Mouse (Mus musculus) heart, adult 8-10 months (tissue): ENCODE results near the gene Ccdc162. TPM values are rescaled to one million over a fixed set of nuclear protein-coding genes. Genes with fewer than 3 reads are reported as not detected.

Source experiments
- DNase-seq: peaks from one replicate; pipeline ENCODE4 v3.0.0; 2022; ENCODE audit warnings: low spot score
- total RNA-seq, 4 experiments: library from RNA; stranded (reverse); gene quantifications; 2 replicates each; pipeline ENCODE4 v1.2.4; 2022

Ccdc162 gene
- total RNA-seq = under 1 TPM in 1 of 4 experiments, not detected in 3; 0.20 TPM

DNA sequence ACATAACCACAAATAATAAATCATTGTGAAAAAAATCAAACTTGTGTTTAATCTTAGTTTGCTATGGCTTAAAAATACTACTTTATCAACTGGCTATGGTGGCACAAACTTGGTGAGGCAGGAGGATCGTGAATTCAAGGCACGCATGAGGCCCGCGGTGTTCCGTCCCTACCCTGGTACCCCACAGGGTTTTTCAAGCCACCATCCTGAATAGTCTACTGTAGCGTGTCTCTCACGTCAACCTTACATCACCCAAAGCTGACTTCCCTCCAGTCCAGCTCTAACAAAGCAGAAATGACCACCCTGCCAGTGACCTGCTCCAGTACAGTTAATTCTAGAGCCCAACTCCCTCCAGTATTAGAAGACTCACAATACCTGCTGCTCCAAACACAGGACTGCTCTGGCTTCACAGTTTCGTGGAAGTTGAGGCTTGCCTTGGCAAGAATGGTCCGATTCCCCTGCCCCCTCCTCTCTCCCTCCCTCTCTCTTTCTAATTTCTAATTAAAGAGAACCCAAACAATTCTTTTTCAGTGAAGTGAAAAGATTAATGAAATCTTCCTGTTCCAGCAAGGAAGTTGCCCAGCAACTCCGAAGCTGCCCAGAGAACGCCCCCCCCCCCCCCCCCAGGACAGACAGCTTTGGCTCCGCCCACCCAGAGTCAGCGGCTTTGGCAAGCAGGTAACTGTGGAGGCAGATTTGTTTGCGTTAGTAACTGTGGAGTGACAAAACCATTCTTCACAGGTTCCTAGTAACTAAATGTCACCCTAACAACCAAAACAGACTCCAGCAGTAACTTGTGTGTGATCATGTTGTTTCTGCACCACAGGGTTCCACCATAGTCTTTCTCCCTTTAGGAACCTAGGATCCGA, at the start of gene Ccdc162:
Gene Ccdc162 (minus strand): TSS at position 606 of the 869 bp plus-strand sequence.
- DNase-seq = no peak

GRCm38 (mm10) chr10:41765586-41765985, 49.2 kb upstream of the Ccdc162 start:
- DNase-seq = no peak

DNA sequence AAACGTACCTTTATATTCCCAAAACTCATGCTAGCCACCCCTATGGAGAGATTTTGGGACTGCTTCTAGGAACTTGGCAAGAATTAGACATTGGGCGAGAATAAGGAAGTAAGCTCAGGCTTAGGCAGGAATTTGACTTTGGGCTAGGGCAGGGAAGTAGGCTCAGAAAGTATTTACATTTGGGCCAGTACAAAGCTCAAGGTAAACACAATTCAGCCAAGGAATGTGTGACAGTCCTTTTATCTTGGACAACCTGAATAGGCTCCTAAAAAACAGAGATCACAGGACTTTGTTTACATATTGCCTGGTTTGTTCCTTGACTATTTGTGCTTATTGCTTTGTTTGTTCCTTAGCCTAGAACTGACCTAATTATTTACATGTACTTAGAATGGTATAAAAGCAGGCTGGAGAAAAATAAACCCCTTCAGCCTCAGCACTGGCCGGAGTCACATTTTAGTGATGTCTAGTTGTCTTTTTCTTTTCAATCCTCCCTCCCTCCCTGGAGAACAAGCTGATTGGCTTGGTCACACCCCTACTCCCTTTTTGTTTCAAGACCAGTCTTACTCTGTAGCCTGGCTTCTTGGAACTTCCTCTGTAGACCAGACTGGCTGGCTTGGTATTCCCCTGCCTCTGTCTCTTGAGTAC, 47.4 kb upstream of the Ccdc162 start:
- DNase-seq = no peak

DNA sequence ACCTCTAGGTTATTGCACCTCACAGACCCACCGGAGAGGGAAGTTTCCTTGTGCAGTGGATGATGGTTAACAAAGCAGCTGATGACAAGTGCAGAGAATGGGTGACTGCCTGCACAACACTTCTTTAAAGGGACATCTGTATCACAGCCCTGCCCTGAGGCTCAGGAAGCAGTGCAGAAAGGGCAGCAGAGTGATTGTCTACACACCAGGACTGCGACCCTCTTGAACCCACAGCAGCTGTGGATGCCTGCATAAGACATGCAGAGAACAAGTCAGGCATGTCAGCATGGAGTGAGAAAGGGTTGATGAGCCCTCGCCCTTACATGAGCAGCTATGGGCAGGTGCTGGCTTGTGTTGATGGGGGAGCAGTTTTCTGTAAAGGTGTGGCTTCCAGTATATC, 44.4 kb upstream of the Ccdc162 start:
- no peak for DNase-seq

DNA sequence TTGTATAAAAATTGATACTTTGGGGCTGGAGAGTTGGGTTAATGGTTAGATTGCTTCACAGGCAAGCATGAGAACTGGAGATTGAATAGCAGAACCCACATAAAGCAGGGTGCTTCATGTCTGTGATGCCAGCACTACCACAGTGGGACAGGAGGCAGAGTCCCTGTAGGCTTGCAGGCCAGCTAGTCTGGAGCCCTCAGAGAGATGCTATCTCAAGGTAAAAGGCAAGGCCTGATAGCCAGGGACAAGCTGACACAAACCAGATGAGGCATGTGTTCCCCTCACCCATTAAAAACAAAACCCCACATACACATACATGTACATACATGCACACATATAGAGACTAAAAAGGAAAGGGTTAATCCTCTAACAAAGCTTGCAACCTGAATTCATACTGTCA, 41.6 kb upstream of the Ccdc162 start:
- DNase-seq = no peak

DNA sequence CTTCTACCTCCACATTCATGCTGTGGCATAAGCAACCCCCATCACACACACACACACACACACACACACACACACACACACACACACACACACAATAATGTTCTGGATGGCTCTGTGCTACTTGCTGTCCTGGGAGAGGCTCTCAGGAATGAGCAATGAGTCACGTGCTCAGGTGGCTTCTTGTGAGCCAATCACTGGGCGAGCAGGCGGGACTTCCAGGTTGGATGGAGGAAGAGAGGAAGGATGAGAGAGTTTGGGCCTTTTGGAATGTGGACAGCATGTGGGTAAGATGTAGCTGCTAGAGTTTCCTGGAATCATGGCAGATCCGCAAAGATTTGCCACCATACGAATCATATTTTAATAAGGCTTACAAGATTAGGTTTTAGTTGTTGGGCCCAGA, 40.8 kb upstream of the Ccdc162 start:
- no peak for DNase-seq

GRCm38 (mm10) chr10:41751867-41752480, 35.5 kb upstream of the Ccdc162 start:
- no peak for DNase-seq

DNA sequence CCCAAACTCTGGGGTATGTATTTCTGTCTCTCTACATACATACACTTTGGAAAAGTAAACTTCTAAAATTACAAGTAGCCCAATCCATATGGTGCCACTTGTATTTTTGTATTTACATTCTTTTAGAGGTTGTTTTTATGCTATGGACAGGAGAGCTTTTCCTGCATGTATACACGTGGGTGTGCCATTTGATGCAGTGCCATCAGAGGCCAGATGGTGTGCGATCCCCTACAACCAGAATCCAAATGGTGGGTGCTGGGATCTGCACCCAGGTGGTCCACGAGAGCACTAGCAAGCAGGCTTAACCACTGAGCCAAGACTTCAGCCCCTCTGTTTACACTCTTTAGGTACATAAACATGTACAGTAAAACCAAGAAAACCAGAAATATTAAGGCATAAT, 32.9 kb upstream of the Ccdc162 start:
- DNase-seq = no peak

DNA sequence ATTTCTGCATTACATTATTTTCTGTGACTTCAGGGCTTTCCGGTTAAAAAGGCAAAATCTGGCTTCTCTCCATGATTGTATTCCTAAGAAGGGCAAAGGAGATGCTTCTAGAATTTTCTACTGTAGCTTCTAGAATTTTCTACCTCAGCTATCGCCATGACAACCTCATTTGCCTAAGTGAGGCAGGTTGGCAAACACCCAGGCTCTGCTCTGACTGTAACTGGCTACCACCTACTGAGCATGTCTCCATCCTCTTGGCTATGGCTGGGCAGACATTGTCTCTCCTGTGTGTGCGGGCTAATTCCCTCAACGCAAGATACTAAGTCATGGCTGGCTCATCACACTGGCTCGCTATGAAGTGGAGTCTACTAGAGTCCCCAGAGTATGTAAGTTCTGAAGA, 30.1 kb upstream of the Ccdc162 start:
- no peak for DNase-seq

DNA sequence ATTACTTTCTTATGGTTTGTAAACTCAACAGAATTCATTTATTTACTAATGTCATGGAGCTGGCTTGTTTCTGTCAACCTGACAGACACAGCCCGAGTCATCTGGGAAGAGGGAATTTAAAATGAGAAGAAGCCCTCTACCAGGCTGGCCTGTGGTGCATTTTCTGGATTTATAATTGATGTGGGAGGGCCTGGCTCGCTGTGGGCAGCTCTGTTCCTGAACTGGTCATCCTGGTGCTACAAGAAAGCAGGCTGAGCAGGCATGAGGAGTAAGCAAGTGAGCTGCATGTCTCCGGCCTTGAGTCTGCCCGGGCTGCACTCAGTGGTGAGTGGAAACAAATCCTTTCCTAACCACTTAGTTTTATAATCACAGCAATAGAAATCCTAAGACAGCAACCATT, 27.6 kb upstream of the Ccdc162 start:
- DNase-seq = no peak

- DNase-seq = no peak
Measured at GRCm38 (mm10) chr10:41740221-41740620, 23.8 kb upstream of the Ccdc162 start.

- no peak for DNase-seq
Measured at GRCm38 (mm10) chr10:41737245-41737644, 20.8 kb upstream of the Ccdc162 start.

GRCm38 (mm10) chr10:41735398-41735797, 19.0 kb upstream of the Ccdc162 start:
- DNase-seq = no peak

DNA sequence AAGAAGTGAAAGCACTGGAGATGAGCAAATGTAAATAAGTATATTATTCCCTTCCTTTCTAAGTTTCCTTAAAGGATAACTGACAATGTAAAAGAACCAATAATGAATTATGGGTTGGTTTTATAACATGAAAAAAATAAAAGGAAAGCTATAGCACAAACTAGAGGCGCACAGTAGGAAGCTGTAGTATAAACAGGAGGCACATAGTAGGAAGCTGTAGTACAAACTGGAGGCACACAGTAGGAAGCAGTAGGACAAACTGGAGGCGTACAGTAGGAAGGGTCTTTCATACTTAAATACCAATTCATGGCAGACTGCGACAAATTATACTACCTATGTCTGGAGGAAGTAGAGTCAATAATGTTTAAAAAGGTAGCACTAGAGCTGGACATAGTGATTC, 16.8 kb upstream of the Ccdc162 start:
- no peak for DNase-seq

GRCm38 (mm10) chr10:41731932-41732331, 15.5 kb upstream of the Ccdc162 start:
- DNase-seq = no peak

DNA sequence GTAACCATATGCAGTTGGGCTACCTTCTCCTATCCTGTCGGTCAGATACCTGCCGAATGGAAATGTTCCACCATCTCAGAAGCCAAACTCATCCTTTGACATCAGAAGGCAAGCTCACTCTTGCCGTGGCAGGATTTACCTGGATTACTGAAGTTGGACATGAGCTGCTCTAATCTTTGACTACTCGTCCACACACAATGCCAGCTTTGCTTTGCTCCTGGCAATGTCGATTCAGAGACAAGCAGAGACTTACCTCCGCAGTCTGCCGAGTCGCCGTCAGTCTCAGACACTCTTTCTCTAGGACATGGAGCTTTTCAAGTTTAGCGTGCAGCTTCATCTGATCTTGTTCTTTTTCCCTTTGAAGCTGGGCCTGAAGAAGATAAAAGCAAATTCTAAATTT, 14.3 kb upstream of the Ccdc162 start:
- no peak for DNase-seq

DNA sequence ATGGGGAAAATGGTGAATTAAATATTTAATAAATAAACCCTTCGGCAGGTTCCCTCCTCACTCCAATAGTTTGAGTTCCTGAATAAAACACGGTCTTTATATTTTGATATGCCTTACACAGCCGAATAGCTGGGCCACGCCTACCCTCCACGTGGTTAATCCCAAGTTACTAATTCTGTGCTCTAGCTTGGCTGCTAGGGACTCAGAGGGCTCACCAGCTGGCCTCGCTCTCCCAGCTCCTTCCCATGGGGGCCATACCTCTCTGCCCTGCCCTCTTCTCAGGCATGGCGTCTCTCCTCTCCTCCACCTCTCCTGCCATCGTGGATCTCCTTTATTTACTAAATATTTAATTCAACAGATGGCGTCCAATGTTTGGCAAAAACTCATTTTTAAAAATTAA, 9.8 kb upstream of the Ccdc162 start:
- DNase-seq = no peak

GRCm38 (mm10) chr10:41719587-41719986, 3.2 kb upstream of the Ccdc162 start:
- DNase-seq = no peak

GRCm38 (mm10) chr10:41715557-41715956, 877 bp downstream of the Ccdc162 start:
- no peak for DNase-seq

DNA sequence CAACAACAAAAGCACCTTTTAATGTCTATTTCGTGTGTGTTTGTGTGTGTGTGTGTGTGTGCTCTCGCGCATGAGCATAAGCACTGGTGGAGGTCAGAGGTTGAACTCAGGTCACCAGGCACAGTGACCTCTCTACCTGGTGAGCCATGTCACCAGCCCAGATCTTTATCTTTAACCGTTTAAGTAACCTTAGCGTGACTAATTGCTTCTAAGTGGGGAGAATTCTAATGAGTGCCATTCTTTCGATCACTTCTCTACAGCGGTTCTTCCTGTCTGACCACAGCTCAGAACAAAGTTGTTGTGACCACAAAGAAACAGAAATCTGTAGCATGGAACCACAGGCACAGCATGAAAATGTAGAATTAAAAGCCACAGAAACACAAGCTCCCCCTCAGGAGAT, 5.0 kb downstream of the Ccdc162 start:
- DNase-seq = no peak

GRCm38 (mm10) chr10:41710773-41711172, 5.7 kb downstream of the Ccdc162 start:
- peak; percentile 19 for DNase-seq

DNA sequence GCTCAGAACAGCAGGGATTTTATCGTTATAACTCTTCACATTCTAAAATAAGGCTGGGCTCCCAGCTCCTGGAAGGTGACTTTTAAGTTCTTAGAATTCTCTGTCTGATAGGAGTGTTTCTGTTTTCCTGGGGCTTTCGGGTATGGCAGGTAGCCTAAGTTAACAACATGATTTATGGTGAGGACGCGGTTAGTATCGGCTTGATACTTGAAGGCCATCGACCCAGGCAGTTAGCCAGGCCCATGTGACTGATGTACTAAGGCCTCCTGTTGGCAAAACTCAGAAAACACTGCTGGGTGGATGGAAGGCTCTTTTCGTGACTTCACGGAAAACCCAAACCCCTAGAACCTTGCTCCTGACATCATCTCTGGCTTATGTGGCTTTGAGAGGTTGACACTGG, 7.1 kb downstream of the Ccdc162 start:
- DNase-seq = peak; percentile 28

- DNase-seq = no peak
Measured at GRCm38 (mm10) chr10:41699669-41700068, 16.8 kb downstream of the Ccdc162 start.
